Mouse (Mus musculus): ENCODE measurements at regions not wholly inside any gene's neighbourhood (a gene's known extent, or its start where the extent isn't known, plus 50 kb on each side); places are given as distances from the start of the nearest gene placed in this dataset.

DNA sequence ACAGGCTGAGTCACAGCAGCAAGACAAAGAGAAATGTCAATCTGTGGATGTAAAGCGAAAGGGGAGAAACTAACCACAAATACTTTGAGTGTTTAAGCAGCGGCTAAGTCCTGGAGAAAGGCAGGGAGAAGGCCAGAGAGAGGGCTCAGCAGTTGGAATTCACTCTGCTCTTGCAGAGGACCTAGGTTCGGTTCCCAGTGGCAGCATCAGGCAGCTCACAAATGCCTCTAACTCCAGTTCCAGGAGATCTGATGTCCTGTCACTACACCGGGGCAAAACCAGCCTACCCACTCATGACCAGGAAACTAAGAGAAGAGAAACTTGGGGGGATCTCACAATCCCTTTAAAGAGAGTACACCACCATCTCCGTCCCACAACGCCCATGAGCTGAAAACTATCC, 188.2 kb downstream of the 3100002H09Rik start:
- TF ChIP-seq FOSL1 (IDR thresholded peaks at IDR 0.05; ENCODE audit: insufficient read depth, low read length, poor library complexity, severe bottlenecking) (no peak), USF1 (IDR thresholded peaks at IDR 0.05; ENCODE audit: low read depth) (no peak), MYOG (IDR thresholded peaks at IDR 0.05; ENCODE audit: control insufficient read depth, extremely low read depth, insufficient read length) (no peak), CEBPB (IDR thresholded peaks at IDR 0.05; ENCODE audit: low read depth) (no peak), MAX (IDR thresholded peaks at IDR 0.05) (no peak), CTCF (IDR thresholded peaks at IDR 0.05; ENCODE audit: control insufficient read depth, insufficient read depth, insufficient read length) (no peak), MYOD1 (IDR thresholded peaks at IDR 0.05; ENCODE audit: control insufficient read depth, insufficient read length, low read depth) (no peak)
- Histone ChIP-seq H3K79me2 (ENCODE audit: control insufficient read depth, insufficient read depth) (no peaks in the 10 kb centered on the region), H3K27me3 (ENCODE audit: control insufficient read depth, insufficient read depth, insufficient read length) (no peaks in the 10 kb centered on the region), H3ac (ENCODE audit: control insufficient read depth, insufficient read length, low read depth) (no peak overlapping the region), H3K4me3 (ENCODE audit: insufficient read depth, poor library complexity, severe bottlenecking) (no peak overlapping the region), H3K36me3 (ENCODE audit: control insufficient read depth, insufficient read depth) (no peaks in the 10 kb centered on the region), H3K79me3 (ENCODE audit: low read depth) (no peaks in the 10 kb centered on the region)

GRCm38 (mm10) chr4:124418431-124418830, 192.2 kb downstream of the 3100002H09Rik start:
- no peak for TF ChIP-seq CTCF (IDR thresholded peaks at IDR 0.05; ENCODE audit: control insufficient read depth, insufficient read depth, insufficient read length)
- no peak for TF ChIP-seq CEBPB (IDR thresholded peaks at IDR 0.05; ENCODE audit: low read depth)
- no peak for TF ChIP-seq FOSL1 (IDR thresholded peaks at IDR 0.05; ENCODE audit: insufficient read depth, low read length, poor library complexity, severe bottlenecking)
- TF ChIP-seq USF1 (IDR thresholded peaks at IDR 0.05; ENCODE audit: low read depth): no peak
- TF ChIP-seq MYOG (IDR thresholded peaks at IDR 0.05; ENCODE audit: control insufficient read depth, extremely low read depth, insufficient read length): no peak
- TF ChIP-seq MYOD1 (IDR thresholded peaks at IDR 0.05; ENCODE audit: control insufficient read depth, insufficient read length, low read depth): no peak
- TF ChIP-seq MAX (IDR thresholded peaks at IDR 0.05): no peak
- H3ac ChIP-seq (ENCODE audit: control insufficient read depth, insufficient read length, low read depth): no peak overlapping the region
- no peaks in the 10 kb centered on the region for H3K79me2 ChIP-seq (ENCODE audit: control insufficient read depth, insufficient read depth)
- no peaks in the 10 kb centered on the region for H3K79me3 ChIP-seq (ENCODE audit: low read depth)
- no peaks in the 10 kb centered on the region for H3K27me3 ChIP-seq (ENCODE audit: control insufficient read depth, insufficient read depth, insufficient read length)
- H3K4me3 ChIP-seq (ENCODE audit: insufficient read depth, poor library complexity, severe bottlenecking): no peak overlapping the region
- no peaks in the 10 kb centered on the region for H3K36me3 ChIP-seq (ENCODE audit: control insufficient read depth, insufficient read depth)

GRCm38 (mm10) chr4:124417176-124417575, 193.4 kb downstream of the 3100002H09Rik start:
- Histone ChIP-seq H3K79me2 (ENCODE audit: control insufficient read depth, insufficient read depth) (no peaks in the 10 kb centered on the region), H3K27me3 (ENCODE audit: control insufficient read depth, insufficient read depth, insufficient read length) (no peaks in the 10 kb centered on the region), H3K79me3 (ENCODE audit: low read depth) (no peaks in the 10 kb centered on the region), H3K36me3 (ENCODE audit: control insufficient read depth, insufficient read depth) (no peaks in the 10 kb centered on the region), H3K4me3 (ENCODE audit: insufficient read depth, poor library complexity, severe bottlenecking) (no peak overlapping the region), H3ac (ENCODE audit: control insufficient read depth, insufficient read length, low read depth) (no peak overlapping the region)
- TF ChIP-seq MYOG (IDR thresholded peaks at IDR 0.05; ENCODE audit: control insufficient read depth, extremely low read depth, insufficient read length) (no peak), CEBPB (IDR thresholded peaks at IDR 0.05; ENCODE audit: low read depth) (no peak), FOSL1 (IDR thresholded peaks at IDR 0.05; ENCODE audit: insufficient read depth, low read length, poor library complexity, severe bottlenecking) (no peak), MAX (IDR thresholded peaks at IDR 0.05) (no peak)

DNA sequence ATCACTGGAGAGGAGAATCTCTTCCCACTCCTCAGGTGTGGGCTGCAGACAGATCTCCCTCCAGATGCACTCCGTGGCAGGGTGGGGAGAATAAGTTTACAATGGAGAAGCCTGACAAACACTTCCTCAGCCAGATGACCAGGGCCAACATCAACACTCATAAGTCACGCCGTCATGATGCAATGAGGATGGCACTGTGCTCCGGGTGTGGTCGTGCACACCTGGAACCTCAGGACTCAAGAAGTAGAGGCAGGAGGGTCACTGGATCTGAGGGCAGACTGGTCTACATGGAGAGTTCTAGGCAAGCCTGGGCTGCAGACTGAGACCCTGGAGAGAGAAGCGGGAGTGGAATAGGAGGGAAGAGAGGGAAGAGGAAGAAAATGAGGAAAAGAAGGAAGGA, 194.3 kb downstream of the 3100002H09Rik start:
- Histone ChIP-seq H3K79me3 (ENCODE audit: low read depth) (no peaks in the 10 kb centered on the region), H3K27me3 (ENCODE audit: control insufficient read depth, insufficient read depth, insufficient read length) (no peaks in the 10 kb centered on the region), H3K4me3 (ENCODE audit: insufficient read depth, poor library complexity, severe bottlenecking) (no peak overlapping the region), H3K36me3 (ENCODE audit: control insufficient read depth, insufficient read depth) (no peaks in the 10 kb centered on the region), H3ac (ENCODE audit: control insufficient read depth, insufficient read length, low read depth) (no peak overlapping the region), H3K79me2 (ENCODE audit: control insufficient read depth, insufficient read depth) (no peaks in the 10 kb centered on the region)
- TF ChIP-seq USF1 (IDR thresholded peaks at IDR 0.05; ENCODE audit: low read depth): no peak
- no peak for TF ChIP-seq FOSL1 (IDR thresholded peaks at IDR 0.05; ENCODE audit: insufficient read depth, low read length, poor library complexity, severe bottlenecking)
- no peak for TF ChIP-seq MYOG (IDR thresholded peaks at IDR 0.05; ENCODE audit: control insufficient read depth, extremely low read depth, insufficient read length)
- TF ChIP-seq MYOD1 (IDR thresholded peaks at IDR 0.05; ENCODE audit: control insufficient read depth, insufficient read length, low read depth): no peak
- TF ChIP-seq MAX (IDR thresholded peaks at IDR 0.05): no peak
- no peak for TF ChIP-seq CEBPB (IDR thresholded peaks at IDR 0.05; ENCODE audit: low read depth)
- TF ChIP-seq CTCF (IDR thresholded peaks at IDR 0.05; ENCODE audit: control insufficient read depth, insufficient read depth, insufficient read length): no peak

GRCm38 (mm10) chr4:124414386-124414785, 196.2 kb downstream of the 3100002H09Rik start:
- H3ac ChIP-seq (ENCODE audit: control insufficient read depth, insufficient read length, low read depth): no peak overlapping the region
- H3K4me3 ChIP-seq (ENCODE audit: insufficient read depth, poor library complexity, severe bottlenecking): no peak overlapping the region
- no peaks in the 10 kb centered on the region for H3K79me3 ChIP-seq (ENCODE audit: low read depth)
- H3K79me2 ChIP-seq (ENCODE audit: control insufficient read depth, insufficient read depth): no peaks in the 10 kb centered on the region
- H3K36me3 ChIP-seq (ENCODE audit: control insufficient read depth, insufficient read depth): no peaks in the 10 kb centered on the region
- TF ChIP-seq MYOD1 (IDR thresholded peaks at IDR 0.05; ENCODE audit: control insufficient read depth, insufficient read length, low read depth) (no peak), CEBPB (IDR thresholded peaks at IDR 0.05; ENCODE audit: low read depth) (no peak), FOSL1 (IDR thresholded peaks at IDR 0.05; ENCODE audit: insufficient read depth, low read length, poor library complexity, severe bottlenecking) (no peak), USF1 (IDR thresholded peaks at IDR 0.05; ENCODE audit: low read depth) (no peak), CTCF (IDR thresholded peaks at IDR 0.05; ENCODE audit: control insufficient read depth, insufficient read depth, insufficient read length) (no peak), MAX (IDR thresholded peaks at IDR 0.05) (no peak), MYOG (IDR thresholded peaks at IDR 0.05; ENCODE audit: control insufficient read depth, extremely low read depth, insufficient read length) (no peak)
- H3K27me3 ChIP-seq (ENCODE audit: control insufficient read depth, insufficient read depth, insufficient read length): no peaks in the 10 kb centered on the region

DNA sequence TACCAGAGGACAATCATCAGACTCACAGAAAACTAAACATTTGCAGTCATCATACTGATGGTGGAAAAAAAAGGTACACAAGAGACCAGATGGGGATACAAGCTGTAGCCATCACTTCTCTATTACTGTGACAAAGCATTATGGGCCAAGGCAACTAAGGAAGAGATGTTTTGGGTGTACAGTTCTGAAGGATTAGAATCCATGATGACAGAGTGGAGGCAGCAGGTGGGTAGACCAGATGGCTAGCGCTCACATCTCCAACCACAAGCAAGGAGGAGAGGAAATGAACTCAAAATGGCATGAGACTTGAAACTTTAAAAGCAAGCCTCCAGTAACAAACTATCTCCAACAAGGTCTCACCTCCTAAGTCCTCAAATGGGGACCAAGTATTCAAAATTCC, 201.3 kb downstream of the 3100002H09Rik start:
- Histone ChIP-seq H3K27me3 (ENCODE audit: control insufficient read depth, insufficient read depth, insufficient read length) (no peaks in the 10 kb centered on the region), H3K79me3 (ENCODE audit: low read depth) (no peaks in the 10 kb centered on the region), H3K4me3 (ENCODE audit: insufficient read depth, poor library complexity, severe bottlenecking) (no peak overlapping the region), H3K36me3 (ENCODE audit: control insufficient read depth, insufficient read depth) (no peaks in the 10 kb centered on the region), H3K79me2 (ENCODE audit: control insufficient read depth, insufficient read depth) (no peaks in the 10 kb centered on the region), H3ac (ENCODE audit: control insufficient read depth, insufficient read length, low read depth) (no peak overlapping the region)
- TF ChIP-seq CEBPB (IDR thresholded peaks at IDR 0.05; ENCODE audit: low read depth) (no peak), USF1 (IDR thresholded peaks at IDR 0.05; ENCODE audit: low read depth) (no peak), MYOG (IDR thresholded peaks at IDR 0.05; ENCODE audit: control insufficient read depth, extremely low read depth, insufficient read length) (no peak), MYOD1 (IDR thresholded peaks at IDR 0.05; ENCODE audit: control insufficient read depth, insufficient read length, low read depth) (no peak), MAX (IDR thresholded peaks at IDR 0.05) (no peak), FOSL1 (IDR thresholded peaks at IDR 0.05; ENCODE audit: insufficient read depth, low read length, poor library complexity, severe bottlenecking) (no peak), CTCF (IDR thresholded peaks at IDR 0.05; ENCODE audit: control insufficient read depth, insufficient read depth, insufficient read length) (no peak)

All from C2C12 (cell line).